Mouse (Mus musculus) midbrain, embryonic 10.5 days (tissue): ENCODE results near the gene Sirt4. TPM values are rescaled to one million over a fixed set of nuclear protein-coding genes. Genes with fewer than 3 reads are reported as not detected.

Experiments used
- DNase-seq: peaks from one replicate; pipeline ENCODE4 v3.0.0-alpha.2; 2017; ENCODE audit warnings: low spot score
- H3K27ac ChIP-seq: fragments of 300-500 bp; sonication (generic); replicated peaks from 2 replicates; pipeline ENCODE4 v1.5.1; 2016; ENCODE audit warnings: mild to moderate bottlenecking
- H3K27me3 ChIP-seq: fragments of 300-500 bp; sonication (generic); 2 replicates; pipeline ENCODE4 v1.6.1; 2016; ENCODE audit warnings: low read depth, mild to moderate bottlenecking; ENCODE audit not compliant: poor library complexity, severe bottlenecking
- H3K36me3 ChIP-seq: fragments of 300-500 bp; sonication (generic); 2 replicates; pipeline ENCODE4 v1.6.1; 2016; ENCODE audit warnings: mild to moderate bottlenecking, moderate library complexity
- H3K4me1 ChIP-seq: fragments of 300-500 bp; sonication (generic); 2 replicates; pipeline ENCODE4 v1.6.1; 2016
- H3K4me3 ChIP-seq: fragments of 300-500 bp; sonication (generic); 2 replicates; pipeline ENCODE4 v1.5.1; 2016; ENCODE audit warnings: mild to moderate bottlenecking, moderate library complexity
- H3K9me3 ChIP-seq: fragments of 300-500 bp; sonication (generic); replicated peaks from 2 replicates; pipeline ENCODE4 v1.6.1; 2016; ENCODE audit warnings: mild to moderate bottlenecking
- WGBS: fragments of 180-500 bp; shearing (Covaris S2); methylation state at CpG from one replicate; pipeline ENCODE4 v1.1.7; 2016; 5-methylcytosine and 5-hydroxymethylcytosine counted together
- polyA plus RNA-seq: library from polyadenylated mRNA; unstranded; fragments of >200 nt; fragmentation: Nextera tagmentation; extraction: Ambion mirVana; gene quantifications from 2 replicates; pipeline ENCODE4 v1.2.1, GENCODE M21; 2016

Gene Sirt4
- polyA plus RNA-seq, 1 experiment from 2014 or later: 15.2 TPM

GRCm38 (mm10) chr5:115470766-115471531 lies 13.6 kb downstream of the Sirt4 start:
- Histone ChIP-seq H3K4me1 (peaks cover 27% of the 10 kb centered on the region), H3K9me3 (no peaks in the 10 kb centered on the region), H3K4me3 (no peak overlapping the region), H3K27ac (no peak overlapping the region), H3K36me3 (no peaks in the 10 kb centered on the region), H3K27me3 (peaks cover 9% of the 10 kb centered on the region)
- DNase-seq: no peak
- WGBS: 42% methylated on average over 20 of the region's 20 CpGs

- WGBS: 71% methylated on average over 6 of the region's 6 CpGs
- Histone ChIP-seq H3K4me3 (no peak overlapping the region), H3K27me3 (peaks cover 6% of the 10 kb centered on the region), H3K4me1 (peaks cover 17% of the 10 kb centered on the region), H3K27ac (no peak overlapping the region), H3K9me3 (no peaks in the 10 kb centered on the region), H3K36me3 (no peaks in the 10 kb centered on the region)
- no peak for DNase-seq
Measured at GRCm38 (mm10) chr5:115469791-115470190, 14.7 kb downstream of the Sirt4 start.

GRCm38 (mm10) chr5:115465642-115466420 lies 18.7 kb downstream of the Sirt4 start, which contains the start of gene Pla2g1b:
Gene Pla2g1b (plus strand): TSS chr5:115466262.
- Histone ChIP-seq H3K4me1 (peaks cover 9% of the 10 kb centered on the region), H3K27me3 (no peaks in the 10 kb centered on the region), H3K27ac (no peak within 1 kb of the TSS), H3K36me3 (no peaks in the 10 kb centered on the region), H3K9me3 (no peaks in the 10 kb centered on the region), H3K4me3 (no peak within 1 kb of the TSS)
- 51% methylated on average over 9 of the region's 9 CpGs for WGBS
- no peak for DNase-seq

- Histone ChIP-seq H3K4me3 (no peak overlapping the region), H3K27ac (no peak overlapping the region), H3K36me3 (no peaks in the 10 kb centered on the region), H3K27me3 (no peaks in the 10 kb centered on the region), H3K9me3 (no peaks in the 10 kb centered on the region), H3K4me1 (peaks cover 5% of the 10 kb centered on the region)
- 79% methylated on average over 18 of the region's 18 CpGs for WGBS
- DNase-seq: no peak
Measured at GRCm38 (mm10) chr5:115464408-115465115, 20.0 kb downstream of the Sirt4 start.

GRCm38 (mm10) chr5:115458918-115459317 lies 25.6 kb downstream of the Sirt4 start:
- DNase-seq: no peak
- Histone ChIP-seq H3K4me3 (no peak overlapping the region), H3K9me3 (no peaks in the 10 kb centered on the region), H3K4me1 (peaks cover 10% of the 10 kb centered on the region), H3K27ac (no peak overlapping the region), H3K36me3 (peaks cover 12% of the 10 kb centered on the region), H3K27me3 (no peaks in the 10 kb centered on the region)
- 70% methylated on average over 13 of the region's 13 CpGs for WGBS

GRCm38 (mm10) chr5:115455838-115456237 lies 28.7 kb downstream of the Sirt4 start:
- H3K27me3 ChIP-seq: no peaks in the 10 kb centered on the region
- no peak for DNase-seq
- 84% methylated on average over 7 of the region's 7 CpGs for WGBS

GRCm38 (mm10) chr5:115454422-115455090 lies 30.0 kb downstream of the Sirt4 start:
- WGBS: 81% methylated on average over 11 of the region's 12 CpGs
- no peak overlapping the region for H3K4me3 ChIP-seq
- DNase-seq: peak; percentile 29

More at GRCm38 (mm10) chr5:115455838-115456237, 28.7 kb downstream of the Sirt4 start:
- H3K36me3 ChIP-seq: peaks cover 43% of the 10 kb centered on the region
- H3K27ac ChIP-seq: no peak overlapping the region
- H3K4me3 ChIP-seq: no peak overlapping the region
- peaks cover 23% of the 10 kb centered on the region for H3K4me1 ChIP-seq
- H3K9me3 ChIP-seq: no peaks in the 10 kb centered on the region

GRCm38 (mm10) chr5:115450410-115451317 lies 33.9 kb downstream of the Sirt4 start:
- H3K27me3 ChIP-seq: no peaks in the 10 kb centered on the region
- 0 out of 2 replicates have a peak overlapping the region, but pooled peaks have one; percentile 28 for H3K27ac ChIP-seq
- peak overlapping the region; percentile 18; the same call in 1 of the 2 replicates for H3K4me3 ChIP-seq
- H3K9me3 ChIP-seq: no peaks in the 10 kb centered on the region
- peaks cover 41% of the 10 kb centered on the region for H3K4me1 ChIP-seq
- H3K36me3 ChIP-seq: peaks cover 94% of the 10 kb centered on the region
- DNase-seq: no peak
- 92% methylated on average over 27 of the region's 27 CpGs for WGBS

More at GRCm38 (mm10) chr5:115454422-115455090, 30.0 kb downstream of the Sirt4 start:
- H3K4me1 ChIP-seq: peaks cover 25% of the 10 kb centered on the region
- H3K27ac ChIP-seq: peak overlapping the region; percentile 52; the same call in 1 of the 2 replicates
- H3K9me3 ChIP-seq: no peaks in the 10 kb centered on the region
- H3K36me3 ChIP-seq: peaks cover 55% of the 10 kb centered on the region
- no peaks in the 10 kb centered on the region for H3K27me3 ChIP-seq

- no peak for DNase-seq
- peaks cover 100% of the 10 kb centered on the region for H3K36me3 ChIP-seq
- H3K4me1 ChIP-seq: peaks cover 46% of the 10 kb centered on the region
- no peaks in the 10 kb centered on the region for H3K27me3 ChIP-seq
- H3K4me3 ChIP-seq: no peak overlapping the region
- 0 out of 2 replicates have a peak overlapping the region, but pooled peaks have one; percentile 13 for H3K27ac ChIP-seq
- H3K9me3 ChIP-seq: no peaks in the 10 kb centered on the region
- 88% methylated on average over 3 of the region's 3 CpGs for WGBS
Measured at GRCm38 (mm10) chr5:115449247-115449646, 35.3 kb downstream of the Sirt4 start.

GRCm38 (mm10) chr5:115447108-115447507 lies 37.4 kb downstream of the Sirt4 start:
- DNase-seq: no peak
- Histone ChIP-seq H3K27me3 (no peaks in the 10 kb centered on the region), H3K9me3 (no peaks in the 10 kb centered on the region), H3K36me3 (peaks cover 100% of the 10 kb centered on the region), H3K27ac (no peak overlapping the region), H3K4me3 (no peak overlapping the region), H3K4me1 (peaks cover 33% of the 10 kb centered on the region)
- WGBS: 89% methylated on average over 17 of the region's 17 CpGs

- Histone ChIP-seq H3K9me3 (no peaks in the 10 kb centered on the region), H3K27ac (0 out of 2 replicates have a peak overlapping the region, but pooled peaks have one; percentile 25), H3K4me3 (0 out of 2 replicates have a peak overlapping the region, but pooled peaks have one; percentile 3), H3K36me3 (peaks cover 100% of the 10 kb centered on the region), H3K4me1 (peaks cover 52% of the 10 kb centered on the region), H3K27me3 (no peaks in the 10 kb centered on the region)
- DNase-seq: no peak
- 83% methylated on average over 11 of the region's 11 CpGs for WGBS
Measured at GRCm38 (mm10) chr5:115444130-115444529, 40.4 kb downstream of the Sirt4 start.
